Mouse (Mus musculus): ENCODE data around the gene Zdhhc13. TPM values are rescaled to one million over a fixed set of nuclear protein-coding genes. Genes with fewer than 3 reads are reported as not detected.
A peak's percentile ranks its signal among the peaks of the same experiment; 100 is the strongest.

Gene Zdhhc13
- polyA plus RNA-seq, 1 experiment from 2014 or later = 41.1 TPM

GRCm38 (mm10) chr7:48760789-48761188, 28.0 kb upstream of the Zdhhc13 start:
- no peak overlapping the region for H3K27ac ChIP-seq (ENCODE audit: low read length)
- H3K4me2 ChIP-seq (ENCODE audit: low read depth, low read length) = no peak overlapping the region
- H3K9me3 ChIP-seq (ENCODE audit: control insufficient read depth, low read length) = no peaks in the 10 kb centered on the region
- no peaks in the 10 kb centered on the region for H3K4me1 ChIP-seq (ENCODE audit: control insufficient read depth, insufficient read depth, low read length)
- WGBS = 79% methylated on average over 1 of the region's 1 CpGs
- H3K9ac ChIP-seq (ENCODE audit: low read depth, low read length) = no peak overlapping the region
- H3K36me3 ChIP-seq (ENCODE audit: control insufficient read depth, insufficient read depth, low read length) = no peaks in the 10 kb centered on the region
- no peak overlapping the region for H3K4me3 ChIP-seq (ENCODE audit: low read length)
- no peak for ATAC-seq
- H3K27me3 ChIP-seq (replicated peaks; ENCODE audit: control insufficient read depth, insufficient read depth, low read length) = no peaks in the 10 kb centered on the region

DNA sequence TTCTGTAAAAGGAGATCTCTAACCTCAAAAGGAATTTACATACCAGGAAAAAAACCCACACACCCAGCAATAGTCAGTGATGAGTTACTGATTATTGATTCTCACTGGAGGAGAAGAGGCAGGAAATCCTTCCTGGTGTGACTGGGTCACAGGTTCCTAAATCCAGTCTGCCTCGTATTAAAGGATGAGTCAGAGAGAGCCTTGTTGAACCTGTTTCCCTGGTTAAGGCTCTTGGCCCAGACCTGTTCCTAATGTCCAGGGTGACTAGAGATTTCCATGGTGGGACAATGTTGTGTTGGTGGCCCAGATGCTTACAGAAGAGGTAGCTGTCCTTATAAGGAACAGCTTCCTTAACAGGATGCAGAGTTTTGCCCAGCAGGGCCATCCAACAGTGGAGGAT, 26.5 kb upstream of the Zdhhc13 start:
- no peaks in the 10 kb centered on the region for H3K36me3 ChIP-seq (ENCODE audit: control insufficient read depth, insufficient read depth, low read length)
- no peak overlapping the region for H3K9ac ChIP-seq (ENCODE audit: low read depth, low read length)
- no peaks in the 10 kb centered on the region for H3K9me3 ChIP-seq (ENCODE audit: control insufficient read depth, low read length)
- no peak overlapping the region for H3K4me2 ChIP-seq (ENCODE audit: low read depth, low read length)
- no peak overlapping the region for H3K27ac ChIP-seq (ENCODE audit: low read length)
- H3K4me1 ChIP-seq (ENCODE audit: control insufficient read depth, insufficient read depth, low read length) = no peaks in the 10 kb centered on the region
- no peaks in the 10 kb centered on the region for H3K27me3 ChIP-seq (replicated peaks; ENCODE audit: control insufficient read depth, insufficient read depth, low read length)
- no peak overlapping the region for H3K4me3 ChIP-seq (ENCODE audit: low read length)
- ATAC-seq = peak; percentile 76
- 29% methylated on average over 1 of the region's 1 CpGs for WGBS

- Histone ChIP-seq H3K9me3 (ENCODE audit: control insufficient read depth, low read length) (no peaks in the 10 kb centered on the region), H3K27me3 (replicated peaks; ENCODE audit: control insufficient read depth, insufficient read depth, low read length) (no peaks in the 10 kb centered on the region), H3K4me2 (ENCODE audit: low read depth, low read length) (no peak overlapping the region), H3K4me3 (ENCODE audit: low read length) (no peak overlapping the region), H3K9ac (ENCODE audit: low read depth, low read length) (no peak overlapping the region), H3K4me1 (ENCODE audit: control insufficient read depth, insufficient read depth, low read length) (no peaks in the 10 kb centered on the region), H3K36me3 (ENCODE audit: control insufficient read depth, insufficient read depth, low read length) (no peaks in the 10 kb centered on the region), H3K27ac (ENCODE audit: low read length) (no peak overlapping the region)
- ATAC-seq = no peak
- WGBS = 86% methylated on average over 3 of the region's 3 CpGs
These were observed 26.1 kb upstream of the Zdhhc13 start for GRCm38 (mm10) chr7:48762721-48763120.

DNA sequence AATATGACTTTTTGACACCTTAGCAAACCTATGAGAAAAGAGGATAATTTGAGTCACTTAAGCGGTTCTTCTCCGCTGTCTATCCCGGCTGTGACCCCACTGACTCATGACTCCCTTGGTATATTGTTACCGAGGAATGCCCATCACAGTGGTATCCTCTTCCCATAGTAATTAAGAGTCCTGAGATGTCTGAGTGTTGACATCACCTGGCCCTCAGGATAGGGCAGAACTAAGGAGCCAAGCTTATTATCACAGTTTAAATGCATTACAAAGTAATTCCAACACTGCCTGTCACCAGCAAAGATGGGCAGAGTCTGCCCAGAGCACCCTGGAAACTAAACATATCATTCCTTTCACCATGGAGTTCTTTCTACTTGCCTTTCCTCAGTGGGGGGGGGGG, 22.8 kb upstream of the Zdhhc13 start:
- H3K27ac ChIP-seq (ENCODE audit: low read length) = no peak overlapping the region
- no peaks in the 10 kb centered on the region for H3K27me3 ChIP-seq (replicated peaks; ENCODE audit: control insufficient read depth, insufficient read depth, low read length)
- no peak overlapping the region for H3K4me2 ChIP-seq (ENCODE audit: low read depth, low read length)
- H3K9ac ChIP-seq (ENCODE audit: low read depth, low read length) = no peak overlapping the region
- H3K4me3 ChIP-seq (ENCODE audit: low read length) = no peak overlapping the region
- WGBS = 70% methylated on average over 4 of the region's 4 CpGs
- ATAC-seq = no peak
- no peaks in the 10 kb centered on the region for H3K36me3 ChIP-seq (ENCODE audit: control insufficient read depth, insufficient read depth, low read length)
- H3K9me3 ChIP-seq (ENCODE audit: control insufficient read depth, low read length) = no peaks in the 10 kb centered on the region
- H3K4me1 ChIP-seq (ENCODE audit: control insufficient read depth, insufficient read depth, low read length) = no peaks in the 10 kb centered on the region

DNA sequence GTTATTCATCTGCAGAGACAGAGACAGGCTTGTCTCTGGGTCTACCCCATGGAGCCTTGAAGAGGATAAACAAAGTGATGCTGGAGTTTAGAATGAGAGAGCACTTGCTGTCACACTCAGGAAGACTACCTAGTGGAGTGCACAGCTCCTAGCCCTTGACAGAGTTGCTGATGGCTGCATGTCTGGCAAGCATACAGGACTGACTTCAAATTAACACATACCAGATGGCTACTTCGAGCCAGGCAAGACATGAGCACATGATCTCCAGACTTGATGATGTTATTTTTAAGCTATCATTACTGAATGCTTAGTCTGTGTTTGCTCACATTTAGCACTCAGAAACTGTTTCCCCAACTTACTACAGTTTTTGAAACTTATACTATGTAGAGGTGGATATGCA, 19.1 kb upstream of the Zdhhc13 start:
- WGBS = 50% methylated on average over 1 of the region's 1 CpGs
- no peak for ATAC-seq
- no peaks in the 10 kb centered on the region for H3K36me3 ChIP-seq (ENCODE audit: control insufficient read depth, insufficient read depth, low read length)

GRCm38 (mm10) chr7:48772060-48772734, 16.6 kb upstream of the Zdhhc13 start:
- H3K36me3 ChIP-seq (ENCODE audit: control insufficient read depth, insufficient read depth, low read length) = no peaks in the 10 kb centered on the region
- no peaks in the 10 kb centered on the region for H3K4me1 ChIP-seq (ENCODE audit: control insufficient read depth, insufficient read depth, low read length)
- no peaks in the 10 kb centered on the region for H3K27me3 ChIP-seq (replicated peaks; ENCODE audit: control insufficient read depth, insufficient read depth, low read length)
- H3K9ac ChIP-seq (ENCODE audit: low read depth, low read length) = no peak overlapping the region
- 0 out of 2 replicates have a peak overlapping the region, but pooled peaks have one; percentile 21 for H3K27ac ChIP-seq (ENCODE audit: low read length)
- H3K4me2 ChIP-seq (ENCODE audit: low read depth, low read length) = no peak overlapping the region
- H3K4me3 ChIP-seq (ENCODE audit: low read length) = no peak overlapping the region
- ATAC-seq = peak; percentile 59
- WGBS = 91% methylated on average over 2 of the region's 2 CpGs
- H3K9me3 ChIP-seq (ENCODE audit: control insufficient read depth, low read length) = no peaks in the 10 kb centered on the region

More for the DNA sequence above, 19.1 kb upstream of the Zdhhc13 start:
- H3K27ac ChIP-seq (ENCODE audit: low read length) = no peak overlapping the region
- H3K4me2 ChIP-seq (ENCODE audit: low read depth, low read length) = no peak overlapping the region
- no peak overlapping the region for H3K4me3 ChIP-seq (ENCODE audit: low read length)
- no peaks in the 10 kb centered on the region for H3K27me3 ChIP-seq (replicated peaks; ENCODE audit: control insufficient read depth, insufficient read depth, low read length)
- no peaks in the 10 kb centered on the region for H3K4me1 ChIP-seq (ENCODE audit: control insufficient read depth, insufficient read depth, low read length)
- no peak overlapping the region for H3K9ac ChIP-seq (ENCODE audit: low read depth, low read length)
- no peaks in the 10 kb centered on the region for H3K9me3 ChIP-seq (ENCODE audit: control insufficient read depth, low read length)

DNA sequence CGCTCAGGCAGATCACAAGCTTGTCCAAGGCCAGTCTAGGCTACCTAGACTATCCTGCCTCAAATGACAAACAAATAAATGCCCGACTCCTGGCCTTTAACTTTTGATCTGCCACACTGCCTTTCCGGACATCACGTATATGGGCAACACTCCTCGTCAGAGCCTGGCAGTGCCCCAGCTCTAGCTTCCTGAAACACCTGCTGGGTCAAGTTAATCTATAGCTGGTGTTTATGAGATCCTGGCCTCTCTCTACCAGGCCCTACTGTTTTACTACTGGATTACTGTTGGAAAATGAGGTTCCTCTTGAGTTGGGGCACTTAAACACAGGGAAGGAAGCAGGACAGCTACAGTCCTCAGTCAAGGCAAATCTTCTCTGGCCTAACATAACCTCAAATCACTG, 15.5 kb upstream of the Zdhhc13 start:
- Histone ChIP-seq H3K4me1 (ENCODE audit: control insufficient read depth, insufficient read depth, low read length) (no peaks in the 10 kb centered on the region), H3K4me2 (ENCODE audit: low read depth, low read length) (no peak overlapping the region), H3K36me3 (ENCODE audit: control insufficient read depth, insufficient read depth, low read length) (no peaks in the 10 kb centered on the region), H3K27me3 (replicated peaks; ENCODE audit: control insufficient read depth, insufficient read depth, low read length) (no peaks in the 10 kb centered on the region), H3K9ac (ENCODE audit: low read depth, low read length) (no peak overlapping the region), H3K9me3 (ENCODE audit: control insufficient read depth, low read length) (no peaks in the 10 kb centered on the region), H3K4me3 (ENCODE audit: low read length) (no peak overlapping the region), H3K27ac (ENCODE audit: low read length) (peak overlapping the region; percentile 33; the same call in 1 of the 2 replicates)
- 75% methylated on average over 5 of the region's 5 CpGs for WGBS
- ATAC-seq = peak; percentile 74

GRCm38 (mm10) chr7:48774633-48775032, 14.2 kb upstream of the Zdhhc13 start:
- no peaks in the 10 kb centered on the region for H3K36me3 ChIP-seq (ENCODE audit: control insufficient read depth, insufficient read depth, low read length)
- no peaks in the 10 kb centered on the region for H3K27me3 ChIP-seq (replicated peaks; ENCODE audit: control insufficient read depth, insufficient read depth, low read length)
- H3K9ac ChIP-seq (ENCODE audit: low read depth, low read length) = no peak overlapping the region
- no peaks in the 10 kb centered on the region for H3K4me1 ChIP-seq (ENCODE audit: control insufficient read depth, insufficient read depth, low read length)
- no peak overlapping the region for H3K27ac ChIP-seq (ENCODE audit: low read length)
- WGBS = 93% methylated on average over 1 of the region's 1 CpGs
- H3K9me3 ChIP-seq (ENCODE audit: control insufficient read depth, low read length) = no peaks in the 10 kb centered on the region
- H3K4me2 ChIP-seq (ENCODE audit: low read depth, low read length) = no peak overlapping the region
- no peak overlapping the region for H3K4me3 ChIP-seq (ENCODE audit: low read length)
- no peak for ATAC-seq

GRCm38 (mm10) chr7:48775436-48775835, 13.4 kb upstream of the Zdhhc13 start:
- H3K36me3 ChIP-seq (ENCODE audit: control insufficient read depth, insufficient read depth, low read length) = no peaks in the 10 kb centered on the region
- no peaks in the 10 kb centered on the region for H3K9me3 ChIP-seq (ENCODE audit: control insufficient read depth, low read length)
- 91% methylated on average over 1 of the region's 1 CpGs for WGBS
- H3K9ac ChIP-seq (ENCODE audit: low read depth, low read length) = no peak overlapping the region
- H3K4me2 ChIP-seq (ENCODE audit: low read depth, low read length) = no peak overlapping the region
- no peak overlapping the region for H3K4me3 ChIP-seq (ENCODE audit: low read length)
- no peaks in the 10 kb centered on the region for H3K27me3 ChIP-seq (replicated peaks; ENCODE audit: control insufficient read depth, insufficient read depth, low read length)
- no peaks in the 10 kb centered on the region for H3K4me1 ChIP-seq (ENCODE audit: control insufficient read depth, insufficient read depth, low read length)
- no peak overlapping the region for H3K27ac ChIP-seq (ENCODE audit: low read length)
- ATAC-seq = no peak
